Mouse (Mus musculus): ENCODE results near the gene Ccdc169. TPM values are rescaled to one million over a fixed set of nuclear protein-coding genes. Genes with fewer than 3 reads are reported as not detected.

The Ccdc169 gene
- polyA plus RNA-seq, 1 experiment from 2014 or later: 0.25 TPM

- no peak overlapping the region for H3K4me3 ChIP-seq
- no peak for DNase-seq (ENCODE audit: low spot score)
- peaks cover 19% of the 10 kb centered on the region for H3K4me1 ChIP-seq
- 87% methylated on average over 6 of the region's 6 CpGs for WGBS
- H3K27ac ChIP-seq (replicated peaks): no peak overlapping the region
- no peaks in the 10 kb centered on the region for H3K9me3 ChIP-seq (replicated peaks)
- H3K27me3 ChIP-seq (ENCODE audit: low read depth, poor library complexity, severe bottlenecking): no peaks in the 10 kb centered on the region
- H3K36me3 ChIP-seq: no peaks in the 10 kb centered on the region
These were observed 77.3 kb downstream of the Ccdc169 start for GRCm38 (mm10) chr3:55214413-55214812.

- no peaks in the 10 kb centered on the region for H3K36me3 ChIP-seq
- H3K4me1 ChIP-seq: peaks cover 28% of the 10 kb centered on the region
- no peak overlapping the region for H3K4me3 ChIP-seq
- H3K27ac ChIP-seq (replicated peaks): no peak overlapping the region
- no peaks in the 10 kb centered on the region for H3K27me3 ChIP-seq (ENCODE audit: low read depth, poor library complexity, severe bottlenecking)
- peaks cover 9% of the 10 kb centered on the region; the same call in 1 of the 2 replicates for H3K9me3 ChIP-seq (replicated peaks)
- WGBS: 90% methylated on average over 2 of the region's 2 CpGs
- no peak for DNase-seq (ENCODE audit: low spot score)
These were observed 85.4 kb downstream of the Ccdc169 start for GRCm38 (mm10) chr3:55222502-55222901.

Small RNA genes lying within 50 kb of the gene (microRNA-seq; reads per million reads assigned to microRNA genes)
- not detected for gene Gm22029

Other genes with a start within 250 kb of the Ccdc169 start
- gene Sertm1, start 221.5 kb upstream of the Ccdc169 start, polyA plus RNA-seq (2016; fragmentation: Nextera tagmentation; extraction: Ambion mirVana): 0.16 and 0.38 TPM in 2 replicates
- gene Ccna1, start 81.8 kb upstream of the Ccdc169 start, polyA plus RNA-seq (2016; fragmentation: Nextera tagmentation; extraction: Ambion mirVana): 1.7 and 3.1 TPM in 2 replicates
- 50.5 and 51.6 TPM in 2 replicates for gene Spg20, start 25.2 kb upstream of the Ccdc169 start, polyA plus RNA-seq (2016; fragmentation: Nextera tagmentation; extraction: Ambion mirVana)
- 0.05 TPM in 1 of 2 replicates, not detected in the other for gene Sohlh2, start 44.7 kb downstream of the Ccdc169 start, polyA plus RNA-seq (2016; fragmentation: Nextera tagmentation; extraction: Ambion mirVana)
- 42.2 and 72.4 TPM in 2 replicates for gene Dclk1, start 105.0 kb downstream of the Ccdc169 start, polyA plus RNA-seq (2016; fragmentation: Nextera tagmentation; extraction: Ambion mirVana)

Measured in midbrain, embryonic 10.5 days (tissue).